Mouse (Mus musculus): ENCODE data around the gene Igsf3.

Igsf3 gene

DNA sequence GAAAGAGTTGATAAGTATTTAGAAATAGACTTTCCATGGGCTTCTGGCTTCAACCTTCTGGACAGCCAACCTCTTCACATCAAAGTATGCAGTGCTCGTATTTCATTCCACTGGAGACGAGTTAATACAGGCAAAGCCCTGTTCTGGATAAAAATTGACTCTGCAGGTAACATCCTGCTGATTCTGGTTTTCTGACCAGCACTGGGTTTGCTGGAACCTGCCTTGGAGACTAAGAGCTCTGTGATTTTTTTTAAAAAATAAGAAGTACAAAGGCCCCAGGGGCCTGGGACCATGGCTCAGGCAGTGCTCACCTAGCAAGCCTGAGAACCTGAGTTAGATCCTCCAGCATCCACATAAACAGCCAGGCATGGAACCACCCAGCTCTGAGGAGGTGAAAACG, 130.9 kb downstream of the Igsf3 start:
- DNase-seq = no peak

DNA sequence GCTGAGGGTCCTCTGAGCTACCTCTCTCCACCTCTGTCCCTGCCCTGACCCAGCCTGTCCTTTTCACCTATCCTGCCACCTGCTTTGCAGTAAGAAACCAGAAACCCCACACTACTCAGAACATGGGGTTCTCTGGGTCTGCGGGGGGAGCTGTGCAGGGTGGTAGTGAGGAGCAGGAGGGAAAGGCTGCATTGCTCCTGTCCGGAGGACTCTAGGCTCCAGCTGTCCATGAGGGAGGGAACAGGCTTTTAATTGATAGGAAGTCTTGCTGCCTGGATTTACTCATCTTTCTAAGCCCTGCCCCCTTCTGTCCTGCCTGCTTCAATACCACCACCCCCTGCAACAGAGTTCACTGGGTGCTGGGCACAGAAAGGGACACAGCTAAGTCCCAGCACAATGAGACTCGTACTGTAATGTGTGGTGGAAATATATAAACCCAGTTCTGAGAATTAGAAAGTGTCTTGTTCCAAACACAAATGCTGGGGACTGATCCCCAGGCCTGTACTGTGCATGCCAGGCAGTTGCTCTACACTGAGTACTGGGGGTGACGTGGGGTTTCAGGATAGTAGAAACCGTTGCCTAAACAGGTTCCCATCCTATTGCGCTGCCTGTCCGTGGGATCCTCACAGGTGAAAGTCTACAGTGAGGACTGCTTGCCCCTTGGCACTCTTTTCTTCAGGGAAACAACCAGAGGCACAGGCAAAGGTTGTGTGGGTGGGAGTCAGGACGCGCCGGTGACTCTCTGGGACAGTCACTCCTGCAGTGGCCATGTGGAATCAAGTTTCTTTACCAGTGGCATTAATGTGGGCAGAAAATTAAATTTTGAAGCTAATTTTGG, 133.0 kb downstream of the Igsf3 start:
- no peak for DNase-seq

DNA sequence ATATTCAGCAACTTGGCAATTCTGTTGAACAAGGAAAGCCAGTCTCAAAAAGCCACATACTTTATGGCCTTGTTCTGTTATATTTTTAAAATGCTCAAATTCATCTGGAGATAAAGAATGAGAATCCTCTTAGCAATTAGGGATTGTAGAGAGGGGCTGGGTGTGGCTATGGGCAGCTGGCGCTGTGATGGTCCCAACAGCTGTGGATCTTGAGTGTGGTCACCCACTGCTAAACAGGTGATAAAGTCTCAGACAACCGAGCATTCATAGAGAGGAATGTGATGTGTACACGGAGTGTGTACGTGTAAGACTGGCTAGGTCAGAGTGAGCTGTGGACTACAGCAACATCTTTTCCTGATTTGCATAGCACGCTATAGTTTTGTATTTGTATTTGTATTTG, 133.7 kb downstream of the Igsf3 start:
- no peak for DNase-seq

Data from lung, postnatal 36 days (tissue).